Mouse (Mus musculus) right cerebral cortex, postnatal 10 days (tissue): ENCODE results near the gene Zbtb42.

ENCODE experiments used
- DNase-seq, 2 experiments: peaks; one replicate each; pipeline ENCODE4 v3.0.0; 2021; ENCODE audit warnings: low spot score in 2 of 2

The Zbtb42 gene

GRCm38 (mm10) chr12:112730808-112731207, 52.2 kb downstream of the Zbtb42 start:
- no peak for DNase-seq
